Mouse (Mus musculus): ENCODE data around the gene Slc23a3.

Slc23a3 gene

DNA sequence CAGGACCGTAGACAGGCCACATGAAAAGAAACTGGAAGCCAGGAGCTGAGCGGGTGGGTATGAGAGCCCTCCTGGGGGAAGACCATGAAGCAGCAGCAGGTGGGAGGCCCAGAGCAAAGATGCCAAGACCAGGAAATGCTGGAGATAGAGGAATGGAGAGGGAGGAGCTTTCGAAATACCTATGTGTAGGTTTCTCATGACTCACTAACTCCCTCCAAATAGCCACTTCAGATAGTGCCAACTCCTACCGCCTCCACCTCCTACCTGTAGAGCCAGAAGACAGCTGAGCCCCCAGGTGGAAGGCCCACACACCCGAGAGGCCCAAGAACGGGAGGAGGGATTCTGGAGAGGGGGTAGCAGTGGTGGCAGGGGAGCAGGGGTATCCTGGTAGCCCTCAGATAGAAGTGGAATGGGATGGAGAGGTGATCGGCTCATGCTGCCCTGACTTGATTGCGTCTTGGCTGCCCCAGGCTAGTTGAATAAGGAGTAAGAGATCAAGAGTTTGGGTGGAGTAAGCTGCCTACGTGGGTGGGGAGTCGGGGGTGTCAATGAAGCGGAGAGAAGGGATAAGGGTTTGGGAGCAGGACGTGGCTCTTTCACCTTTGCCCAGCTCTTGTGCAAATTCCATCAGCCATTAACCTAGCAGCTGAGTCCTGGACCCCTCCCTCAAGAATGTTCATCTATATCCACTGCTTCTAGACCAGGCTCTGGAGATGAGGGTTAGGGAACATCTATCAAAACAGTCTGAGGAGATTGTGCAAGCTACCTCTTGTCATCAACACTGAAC is at the start of gene Slc23a3:
Gene Slc23a3 (minus strand): TSS at position 470 of the 787 bp plus-strand sequence.
- DNase-seq (ENCODE audit: low spot score), result no peak

DNA sequence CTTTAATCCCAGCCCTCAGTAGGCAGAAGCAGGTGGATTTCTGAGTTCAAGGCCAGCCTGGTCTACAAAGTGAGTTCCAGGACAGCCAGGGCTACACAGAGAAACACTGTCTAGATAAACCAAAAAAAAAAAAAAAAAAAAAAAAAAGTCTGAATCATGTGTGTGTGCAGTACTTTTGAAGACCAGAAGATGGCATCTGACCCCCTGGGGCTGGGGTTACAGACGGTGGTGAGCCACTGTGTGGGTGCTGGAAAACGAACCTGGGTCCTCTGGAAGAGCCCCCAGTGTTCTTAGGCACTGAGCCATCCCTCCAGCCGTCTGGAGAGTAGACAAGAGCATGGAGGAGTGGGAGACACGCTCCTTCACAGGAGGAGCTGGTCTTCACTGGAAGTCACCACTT is 48.5 kb upstream of the Slc23a3 start:
- DNase-seq (ENCODE audit: low spot score), result no peak

DNA sequence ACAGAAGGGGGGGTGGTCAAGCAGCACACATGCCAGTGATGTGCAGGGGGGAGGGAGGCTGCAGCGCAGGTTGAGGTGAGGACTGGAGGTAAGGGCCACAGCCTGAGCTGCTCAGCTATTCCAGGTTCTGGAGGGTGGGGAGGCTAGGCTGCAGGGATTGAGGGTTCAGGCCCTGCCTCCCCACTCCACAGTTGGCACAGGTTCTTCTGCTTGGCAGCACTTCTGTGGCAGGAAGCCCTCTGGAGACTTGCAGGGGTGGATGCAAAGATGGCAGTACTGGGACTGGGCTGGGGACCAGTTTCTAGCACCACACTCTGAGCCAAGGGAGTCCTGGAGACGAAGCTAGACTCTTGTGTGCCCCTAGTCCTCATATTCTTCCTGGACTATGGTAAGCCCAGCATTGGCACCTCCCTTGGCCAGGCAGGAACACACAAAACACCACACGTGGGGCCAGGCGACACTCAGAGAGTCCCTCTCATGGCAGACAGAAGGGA is 47.7 kb upstream of the Slc23a3 start:
- DNase-seq (ENCODE audit: low spot score), result no peak

DNA sequence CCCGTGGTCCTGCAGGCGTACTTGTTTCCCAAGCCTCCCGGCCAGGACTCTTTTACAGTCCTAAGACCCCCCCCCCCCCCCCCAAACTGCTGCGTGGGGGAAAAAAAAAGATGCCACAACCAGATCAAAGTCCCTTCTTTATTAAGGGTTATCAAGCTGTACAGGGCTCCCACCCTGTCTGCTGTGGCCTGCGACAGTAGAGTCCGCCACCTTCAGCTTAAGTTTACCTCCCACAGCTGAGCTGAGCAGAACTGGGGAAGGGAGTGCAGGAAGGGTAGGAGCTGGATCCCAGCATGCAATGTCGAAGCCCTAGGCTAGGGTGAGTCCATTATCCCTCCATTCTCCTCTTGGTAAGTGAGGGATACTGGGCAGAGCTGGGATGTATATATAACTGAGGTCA is 47.1 kb upstream of the Slc23a3 start:
- DNase-seq (ENCODE audit: low spot score), result no peak

DNA sequence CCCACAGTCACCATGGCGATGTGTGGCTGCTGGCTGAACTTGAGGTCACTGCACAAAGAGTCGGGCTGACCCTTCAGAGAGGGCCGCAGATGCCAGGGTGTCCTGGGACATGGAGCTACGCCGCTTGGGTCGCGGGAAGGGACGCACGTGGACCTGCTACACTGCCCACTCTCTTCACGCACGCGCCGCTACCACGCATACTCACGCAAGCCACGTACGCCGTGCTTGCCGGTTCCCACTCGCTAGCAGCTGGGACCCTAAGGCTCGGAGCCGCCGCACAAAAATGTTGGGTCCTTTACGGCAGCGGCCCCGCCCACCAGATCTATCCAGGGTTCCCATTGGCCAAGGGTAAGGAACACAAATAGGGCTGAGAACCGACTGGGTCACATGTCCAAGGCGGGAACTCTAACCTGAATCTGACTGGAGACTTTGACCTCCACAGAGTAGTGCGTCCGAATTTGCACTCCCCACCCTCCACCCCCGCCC is 46.5 kb upstream of the Slc23a3 start, which contains the start of gene Abcb6:
Gene Abcb6 (minus strand): TSS at position 288 of the 486 bp plus-strand sequence.
- peak; percentile 80 for DNase-seq (ENCODE audit: low spot score)

DNA sequence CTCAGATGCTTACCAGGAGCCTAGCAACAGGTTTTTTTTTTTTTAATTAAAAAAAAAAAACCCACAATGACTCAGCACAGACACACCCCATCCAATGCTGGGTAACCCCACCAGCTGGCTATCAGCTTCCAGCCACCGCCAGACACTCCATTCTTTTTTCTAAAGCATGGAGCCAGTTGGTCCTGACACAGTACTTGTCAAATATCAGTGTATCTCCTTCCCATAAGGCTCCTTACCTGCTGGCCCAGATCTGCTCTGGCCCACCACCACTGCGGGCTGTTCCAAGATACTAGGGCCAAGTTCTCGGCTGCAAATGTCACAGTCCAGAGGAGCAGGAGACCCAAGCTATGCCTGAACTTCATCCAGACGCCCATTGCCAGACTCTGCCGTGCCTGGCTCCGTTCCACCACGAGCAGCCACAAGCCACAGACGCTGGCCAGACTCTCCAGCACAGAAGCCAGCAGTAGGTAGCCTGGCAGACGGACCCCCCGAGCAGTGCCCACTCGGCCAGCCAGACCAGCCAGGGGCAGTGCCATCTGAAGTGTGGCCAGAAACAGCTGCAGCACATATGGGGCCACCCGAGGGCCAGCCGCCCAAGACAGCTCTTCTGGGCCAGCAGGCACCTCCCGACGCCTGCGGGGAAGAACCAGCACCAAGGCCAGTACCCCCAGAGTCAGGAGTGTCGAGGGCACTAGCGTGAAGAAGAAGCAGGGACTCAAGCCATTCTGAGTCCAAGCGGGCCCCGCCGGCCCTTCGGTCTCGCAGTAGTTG is 45.8 kb upstream of the Slc23a3 start:
- no peak for DNase-seq (ENCODE audit: low spot score)

DNA sequence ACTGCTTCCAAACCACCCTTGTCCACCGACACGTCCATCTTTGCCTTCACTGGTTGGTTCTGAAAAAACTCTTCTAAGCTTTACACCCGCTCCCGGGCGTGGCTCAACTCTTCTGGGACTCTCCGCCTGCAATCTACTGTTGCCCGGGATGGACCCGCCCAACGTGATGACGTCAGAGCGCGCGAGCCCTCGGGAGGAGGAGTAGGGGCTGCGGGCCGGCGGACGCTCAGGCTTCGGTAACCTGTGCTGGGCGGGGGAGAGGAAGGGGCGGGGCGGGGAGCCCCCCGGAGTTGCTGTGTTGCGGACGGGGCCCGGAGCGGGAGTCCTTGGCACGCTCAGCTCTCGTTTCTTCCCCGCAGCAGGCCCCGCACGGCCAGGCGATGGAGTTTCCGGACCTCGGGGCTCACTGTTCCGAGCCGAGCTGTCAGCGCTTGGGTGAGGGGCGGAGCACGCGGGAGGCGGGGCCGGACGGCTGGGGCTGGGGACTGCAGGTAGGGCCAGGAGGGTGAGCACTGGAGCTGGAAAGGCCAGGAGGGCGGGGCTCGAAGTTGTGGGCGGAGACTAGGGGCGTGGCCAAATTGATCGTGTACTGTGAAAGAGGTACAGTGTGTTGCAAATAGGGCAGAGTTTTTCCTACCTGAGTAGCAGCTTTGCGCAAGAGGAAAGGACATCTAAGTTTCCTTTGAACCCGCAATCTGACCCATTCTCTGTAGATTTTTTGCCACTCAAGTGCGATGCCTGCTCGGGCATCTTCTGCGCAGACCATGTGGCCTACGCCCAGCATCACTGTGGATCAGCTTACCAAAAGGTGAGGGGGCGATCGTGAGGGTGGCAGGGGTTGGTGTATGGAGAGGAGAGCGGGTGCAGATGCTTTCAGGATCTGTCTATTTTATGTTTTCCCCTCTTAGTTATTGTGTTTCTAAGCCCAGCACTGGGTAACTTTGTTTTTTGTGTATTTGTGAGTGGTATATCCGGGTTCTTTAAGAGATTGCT is 35.1 kb upstream of the Slc23a3 start, which contains the start of gene Zfand2b:
Gene Zfand2b (plus strand): TSS at position 175 of the 993 bp plus-strand sequence.
- DNase-seq (ENCODE audit: low spot score), result peak; percentile 95

DNA sequence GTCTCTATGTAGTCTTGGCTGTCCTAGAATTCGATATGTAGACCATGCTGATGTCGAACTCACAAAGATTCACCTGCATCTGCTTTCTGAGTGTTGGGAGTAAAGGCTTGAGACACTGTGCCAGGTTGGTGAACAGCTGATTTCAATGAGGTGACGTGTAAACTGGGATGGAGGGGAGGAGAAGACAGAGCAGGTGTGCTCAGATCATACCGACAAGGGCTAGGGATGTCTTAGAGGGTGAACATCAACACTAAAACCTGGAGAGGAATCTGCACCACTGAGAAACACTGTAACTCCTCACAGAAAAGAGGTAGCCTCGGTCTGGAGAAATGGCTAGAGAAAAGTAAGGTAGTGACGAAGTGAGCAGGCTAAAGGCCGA is 34.4 kb upstream of the Slc23a3 start:
- no peak for DNase-seq (ENCODE audit: low spot score)

DNA sequence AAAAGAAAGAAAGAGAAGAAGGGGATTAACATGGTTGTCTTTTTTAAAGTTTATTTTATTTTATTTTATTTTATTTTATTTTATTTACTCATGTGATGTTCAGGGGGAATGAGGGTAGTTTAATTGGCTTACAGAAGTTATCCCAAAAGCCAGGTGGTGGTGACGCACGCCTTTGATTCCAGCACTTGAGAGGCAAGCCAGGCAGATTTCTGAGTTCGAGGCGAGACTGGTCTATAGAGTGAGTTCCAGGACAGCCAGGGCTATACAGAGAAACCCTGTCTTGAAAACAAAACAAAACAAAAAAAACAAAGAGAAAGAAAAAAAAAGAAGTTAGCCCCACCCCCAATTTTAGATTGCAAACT is 26.5 kb upstream of the Slc23a3 start:
- no peak for DNase-seq (ENCODE audit: low spot score)

DNA sequence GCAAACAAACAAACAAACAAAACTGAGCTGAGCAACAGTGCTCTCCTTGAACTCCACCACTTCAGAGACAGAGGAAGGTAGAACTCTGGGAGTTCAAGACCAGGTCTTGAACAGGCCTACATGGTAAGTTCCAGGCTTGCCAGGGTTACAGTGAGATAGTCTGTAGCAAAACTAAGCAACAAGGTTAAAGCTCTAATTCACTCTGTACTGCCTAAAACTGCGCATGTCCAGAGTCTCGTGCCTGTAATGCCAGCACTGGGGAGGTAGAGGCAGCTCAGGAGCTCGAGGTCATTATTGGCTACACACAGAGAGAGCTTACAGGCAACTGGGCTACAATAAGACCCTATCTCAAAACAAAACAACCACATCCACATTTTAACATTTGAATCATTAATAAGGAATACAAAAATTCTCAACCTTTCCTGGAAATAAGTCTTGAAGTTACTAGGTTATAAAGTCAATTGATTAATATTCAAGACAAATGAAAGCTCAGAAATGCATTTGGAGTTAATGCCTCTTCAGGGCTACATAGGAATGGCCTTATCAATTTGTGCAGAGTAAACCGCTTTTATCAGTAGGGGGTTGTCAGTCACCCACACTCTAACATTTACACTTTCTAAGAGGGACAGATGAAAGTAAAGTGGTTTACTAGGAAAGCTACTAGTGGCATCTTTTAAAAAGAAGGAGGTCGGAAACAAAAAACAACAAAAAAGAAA is 26.0 kb upstream of the Slc23a3 start:
- DNase-seq (ENCODE audit: low spot score), result no peak

DNA sequence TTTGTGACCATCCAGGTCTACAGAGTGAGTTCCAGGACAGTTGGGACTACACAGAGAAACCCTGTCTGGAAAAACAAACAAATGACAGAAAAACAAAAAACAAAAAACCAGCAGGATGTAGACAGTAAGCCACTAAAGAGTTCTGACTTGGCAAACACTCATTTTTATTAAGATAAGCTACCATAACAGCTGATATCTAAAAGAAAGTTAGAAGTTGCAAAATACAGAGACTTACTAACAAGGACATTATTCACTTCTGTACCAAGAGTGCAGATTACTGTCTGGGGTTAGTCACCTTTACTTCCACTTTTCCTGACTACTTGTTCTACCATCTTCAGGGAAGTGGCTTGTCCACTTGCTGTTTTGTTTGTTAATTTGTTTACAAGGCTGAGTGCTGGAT is 25.3 kb upstream of the Slc23a3 start:
- no peak for DNase-seq (ENCODE audit: low spot score)

DNA sequence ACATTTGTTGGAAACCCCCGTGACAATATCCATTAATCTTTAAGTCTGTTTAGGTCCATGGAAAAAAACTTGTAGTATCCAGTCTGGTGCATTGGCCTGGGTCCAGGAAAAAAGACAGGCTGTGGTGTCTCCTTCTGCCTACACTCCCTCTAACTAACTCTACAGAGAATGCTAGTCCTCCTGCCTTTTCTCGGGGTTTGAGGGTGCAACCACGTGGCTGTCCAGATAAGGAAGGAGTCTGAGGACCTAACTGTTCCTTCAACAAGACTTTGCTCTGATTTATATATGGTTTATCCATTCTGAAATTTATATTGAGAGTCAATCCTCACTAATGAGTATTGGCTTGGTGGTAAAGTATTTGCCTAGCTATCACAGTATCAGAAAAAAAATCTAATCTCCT is 22.1 kb upstream of the Slc23a3 start:
- no peak for DNase-seq (ENCODE audit: low spot score)

DNA sequence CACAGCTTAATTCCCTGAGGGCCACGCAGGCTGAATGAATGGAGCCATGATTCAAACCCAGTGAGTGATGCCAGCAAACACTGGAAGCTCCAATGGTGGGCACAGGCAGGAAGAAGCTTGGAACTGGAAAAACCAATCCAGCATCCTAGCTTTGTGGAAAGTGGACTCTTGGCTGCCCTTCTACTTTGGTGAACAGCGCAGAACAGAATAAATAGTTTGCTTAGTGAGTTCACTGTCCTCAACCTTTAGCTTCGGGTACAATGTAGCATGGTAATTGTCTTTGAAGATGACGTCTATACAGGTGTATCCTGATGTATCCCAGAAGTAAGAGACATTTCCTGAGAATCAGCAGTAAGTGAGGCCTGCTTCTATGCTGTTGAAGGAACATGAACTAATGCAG is 15.0 kb upstream of the Slc23a3 start:
- no peak for DNase-seq (ENCODE audit: low spot score)

DNA sequence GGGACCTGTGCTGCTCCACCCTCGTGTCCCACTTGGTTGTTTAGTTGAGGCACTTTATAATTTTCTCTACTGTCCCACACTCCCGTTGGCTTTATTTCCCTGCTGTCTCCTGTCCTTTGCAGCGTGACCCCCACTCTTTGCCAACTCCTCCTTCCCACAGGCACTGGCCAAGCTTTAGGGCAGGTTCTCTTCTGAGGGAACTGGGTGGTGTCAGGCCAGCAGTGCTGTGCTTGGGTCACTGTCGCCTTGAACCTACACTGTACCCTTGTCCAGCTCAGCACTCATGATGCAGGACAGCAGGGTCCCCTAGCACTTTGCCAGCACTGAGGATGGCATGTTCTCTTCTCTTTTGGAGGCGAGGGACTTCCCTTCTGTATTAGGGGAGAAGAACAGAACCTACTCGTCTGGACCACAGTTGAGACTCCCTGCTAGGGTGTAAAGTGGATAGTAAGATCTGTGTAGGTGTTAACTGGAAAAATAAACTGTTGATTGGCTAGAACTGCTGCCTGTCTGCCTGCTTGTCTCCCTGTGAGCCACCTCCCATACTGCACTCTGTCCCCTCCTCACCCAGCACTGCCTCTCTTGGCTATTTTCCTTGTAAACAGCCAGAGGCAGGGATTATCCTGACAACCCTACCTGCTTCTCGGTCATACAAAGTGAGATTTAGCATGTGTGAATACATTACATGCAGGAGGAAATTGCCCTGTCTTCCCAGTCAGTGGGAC is 13.9 kb upstream of the Slc23a3 start:
- no peak for DNase-seq (ENCODE audit: low spot score)

DNA sequence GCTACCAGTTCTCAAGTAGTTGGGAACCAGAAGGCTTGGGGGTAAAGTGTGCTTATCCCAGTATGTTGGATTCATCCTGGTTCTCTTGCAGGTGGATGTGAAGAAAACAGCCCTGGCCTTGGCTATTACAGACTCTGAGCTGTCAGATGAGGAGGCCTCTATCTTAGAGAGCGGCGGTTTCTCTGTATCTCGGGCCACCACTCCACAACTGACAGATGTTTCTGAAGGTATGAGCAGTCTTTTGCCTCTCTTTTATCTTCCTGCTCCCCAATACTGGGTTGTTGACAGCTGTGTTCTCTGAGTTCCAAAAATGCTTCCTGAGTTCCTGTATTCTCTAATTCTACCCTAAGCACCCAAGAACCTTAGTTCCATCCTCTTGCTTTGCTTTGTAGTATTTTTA is 11.9 kb upstream of the Slc23a3 start:
- DNase-seq (ENCODE audit: low spot score), result no peak

DNA sequence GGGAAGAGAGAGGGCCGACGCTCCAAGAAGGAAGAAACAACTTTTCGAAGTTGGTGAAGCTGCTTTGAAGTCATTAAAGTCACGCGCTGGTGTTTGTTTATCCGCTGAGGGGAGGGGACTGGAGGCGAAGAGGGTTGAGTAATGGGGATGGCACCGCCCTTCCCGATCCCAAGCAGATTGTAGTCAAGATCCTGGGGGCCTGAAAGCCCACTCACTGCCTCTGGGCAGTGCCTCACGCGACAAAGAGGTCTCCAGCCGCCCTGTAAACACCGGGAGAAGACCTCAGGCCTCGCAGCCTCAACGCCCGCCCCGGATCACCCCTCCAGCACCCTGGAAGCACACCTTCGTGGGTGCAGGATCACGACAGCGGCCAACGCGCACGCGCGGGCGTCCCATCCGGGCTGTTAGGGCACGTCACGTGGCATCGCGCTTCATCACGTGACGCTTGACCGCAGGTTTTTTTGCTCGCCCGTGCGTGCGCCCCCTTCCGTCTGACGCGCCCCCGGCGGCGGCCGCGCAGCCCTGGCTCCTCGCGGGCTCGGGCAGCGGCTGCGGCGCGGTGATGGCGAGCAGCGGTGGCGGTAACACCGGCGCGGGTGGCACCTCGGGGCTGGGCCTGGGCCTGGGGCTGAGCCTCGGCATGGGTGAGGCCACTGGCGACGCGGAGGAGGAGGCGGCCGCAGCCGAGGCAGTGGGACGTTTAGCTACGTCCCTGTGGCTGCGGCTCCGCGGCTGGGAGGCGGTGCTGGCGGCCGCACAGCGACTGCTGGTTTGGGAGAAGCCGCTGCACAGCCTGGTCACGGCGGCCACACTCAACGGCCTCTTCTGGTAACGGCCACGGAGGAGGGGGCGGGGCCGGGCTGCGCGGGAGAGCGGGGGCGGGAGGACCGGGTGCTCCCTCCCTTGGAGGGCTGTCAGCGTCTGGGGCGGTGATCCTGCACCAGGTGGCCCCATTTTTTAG is 8.9 kb upstream of the Slc23a3 start, which contains the start of the genes Cnppd1 and Retreg2:
Gene Cnppd1 (minus strand): TSS at position 411 of the 961 bp plus-strand sequence.
Gene Retreg2 (plus strand): TSS at position 478 of the 961 bp plus-strand sequence.
- peak; percentile 91 for DNase-seq (ENCODE audit: low spot score)

DNA sequence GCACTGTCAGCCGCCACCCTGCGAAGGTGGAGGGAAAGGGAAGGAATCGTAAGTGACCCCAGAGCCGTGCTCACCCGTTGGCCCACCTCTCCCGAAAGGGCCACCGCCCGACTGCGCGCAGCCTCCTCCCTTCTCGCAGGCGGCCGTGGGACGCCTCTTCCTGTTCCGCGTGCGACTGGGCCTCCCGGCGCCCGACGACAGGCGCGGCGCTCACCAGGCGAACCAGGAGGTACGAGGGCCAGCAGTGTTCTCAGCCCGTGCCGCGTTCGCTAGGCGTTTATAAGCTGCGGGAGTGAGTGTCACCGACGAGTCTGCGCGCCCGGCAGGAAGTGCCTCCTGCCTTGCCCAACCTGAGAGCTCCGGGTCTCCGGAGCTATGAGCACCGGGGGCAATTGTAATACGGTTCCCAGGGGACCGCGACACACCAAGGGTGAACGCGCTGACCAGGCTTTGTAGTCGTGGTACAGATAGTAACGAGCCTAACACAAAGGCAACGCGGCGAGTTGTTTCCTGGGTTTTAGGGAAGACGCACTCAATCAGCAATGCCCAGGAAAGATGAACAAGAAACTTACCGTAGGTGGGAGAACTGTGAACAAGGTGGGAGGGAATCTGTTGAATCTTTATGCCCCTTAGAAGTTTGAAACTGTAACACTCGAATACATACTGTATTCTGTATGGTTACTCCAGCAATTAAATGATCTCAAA is 7.9 kb upstream of the Slc23a3 start:
- DNase-seq (ENCODE audit: low spot score), result peak; percentile 53

DNA sequence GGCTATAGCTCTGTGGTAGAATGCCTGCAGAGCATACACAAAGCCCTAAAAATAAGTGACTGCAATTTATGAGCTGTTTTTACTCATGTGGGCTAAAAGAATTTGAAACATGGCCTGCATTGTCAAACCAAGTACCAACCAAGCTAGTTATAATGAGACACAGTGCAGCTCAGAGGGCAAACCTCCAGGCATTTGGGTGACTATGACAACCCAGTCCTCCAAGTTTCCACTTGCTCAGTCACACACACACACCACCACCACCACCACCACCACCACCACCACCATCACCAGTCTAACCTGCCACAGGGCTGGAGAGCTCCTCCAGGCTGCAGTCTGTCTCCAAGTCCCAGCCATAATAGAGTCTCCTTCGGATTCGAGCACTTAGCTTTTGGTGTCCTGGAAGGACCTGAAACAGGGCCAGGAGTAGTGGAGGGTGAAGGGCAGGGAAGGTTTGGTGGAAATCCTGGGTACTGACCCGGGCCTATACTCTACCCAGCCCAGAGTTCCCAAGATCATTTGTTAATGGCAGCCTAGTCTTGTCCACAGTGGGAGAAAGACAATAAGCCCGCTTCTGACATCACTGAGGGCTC is 7.0 kb upstream of the Slc23a3 start:
- no peak for DNase-seq (ENCODE audit: low spot score)

Data from ovary, adult 18-20 months (tissue).